Mouse (Mus musculus) erythroblast, embryonic 14.5 days (primary cell): ENCODE measurements around the gene Cul9.

Experiments
- GATA1 ChIP-seq: IDR thresholded peaks from 2 replicates; pipeline ENCODE4 v1.6.1; 2012; ENCODE audit warnings: low read length, inconsistent platforms, mixed read lengths
- TAL1 ChIP-seq: IDR thresholded peaks from 3 replicates; pipeline ENCODE4 v1.6.1; 2012; ENCODE audit warnings: low read length, inconsistent platforms, mixed read lengths

- no peak for TF ChIP-seq GATA1
- TF ChIP-seq TAL1: no peak
These were observed 7.7 kb upstream of the Cul9 start for GRCm38 (mm10) chr17:46553926-46554325.
